Mouse (Mus musculus) thymus, adult 2 months (tissue): ENCODE measurements at regions not wholly inside any gene's neighbourhood (a gene's known extent, or its start where the extent isn't known, plus 50 kb on each side); places are given as distances from the start of the nearest gene placed in this dataset.

Experiments
- CTCF ChIP-seq: fragments of 200-500 bp; IDR thresholded peaks from 2 replicates; pipeline ENCODE4 v1.5.1; 2012; ENCODE audit warnings: mild to moderate bottlenecking, control low read depth, low read length, moderate library complexity, borderline replicate concordance; ENCODE audit not compliant: control insufficient read depth, poor library complexity, insufficient read depth; ENCODE audit errors: extremely low read depth
- POLR2A ChIP-seq: fragments of 200-500 bp; IDR thresholded peaks from 2 replicates; pipeline ENCODE4 v1.6.1; 2012; ENCODE audit warnings: mild to moderate bottlenecking, low read length, control low read depth, moderate library complexity; ENCODE audit not compliant: control insufficient read depth, poor library complexity, insufficient read depth; ENCODE audit errors: extremely low read depth

GRCm38 (mm10) chr15:5446040-5446755 is 202.2 kb upstream of the Ptger4 start:
- TF ChIP-seq CTCF (no peak), POLR2A (no peak)
